Mouse (Mus musculus): ENCODE results near the gene Pdzk1. TPM values are rescaled to one million over a fixed set of nuclear protein-coding genes. Genes with fewer than 3 reads are reported as not detected.

Gene Pdzk1
- polyA plus RNA-seq, 1 experiment: not detected

DNA sequence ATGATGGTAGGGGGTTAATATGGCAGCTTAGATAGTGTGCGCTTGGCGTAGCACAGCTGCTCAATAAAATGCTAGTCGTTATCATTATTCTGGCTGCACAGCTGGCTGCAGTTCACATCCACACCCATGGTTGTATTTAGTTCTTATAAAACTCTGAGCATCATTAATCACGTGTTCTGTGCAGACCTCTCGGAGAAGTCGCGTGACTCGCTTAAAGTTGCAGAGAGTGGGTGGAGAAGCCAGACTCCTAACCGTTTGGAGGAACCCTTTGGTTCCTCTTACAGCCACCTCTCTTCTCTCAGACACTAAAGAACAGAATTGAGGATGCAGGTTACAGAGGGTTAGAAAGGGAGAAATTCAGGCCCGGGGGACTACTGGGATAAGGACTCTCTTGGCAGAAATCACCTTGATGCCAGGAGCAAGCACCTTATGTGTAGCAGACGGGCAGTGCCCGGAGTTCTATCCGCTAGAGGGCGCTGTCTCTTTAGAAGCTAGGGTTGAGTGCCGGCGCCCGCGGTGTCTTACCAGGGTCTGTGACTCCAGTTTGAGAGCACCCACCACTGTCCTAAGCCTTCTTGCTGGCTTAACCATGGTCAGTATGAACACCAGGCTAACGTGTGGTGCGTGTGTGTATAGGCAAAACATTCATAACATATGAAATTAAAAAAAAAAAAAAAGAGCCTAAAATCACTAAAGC is 16.5 kb upstream of the Pdzk1 start:
- Histone ChIP-seq H3K4me3 (ENCODE audit: insufficient read depth, low read depth, low read length) (no peak overlapping the region), H3K4me1 (ENCODE audit: control insufficient read depth, insufficient read depth, low read length) (peaks cover 4% of the 10 kb centered on the region), H3K27ac (ENCODE audit: insufficient read depth, low read depth, low read length) (no peak overlapping the region)
- TF ChIP-seq POLR2A (IDR thresholded peaks at IDR 0.05; ENCODE audit: insufficient read depth, low read depth, low read length): no peak
- TF ChIP-seq CTCF (IDR thresholded peaks at IDR 0.05; ENCODE audit: insufficient read depth, low read depth, low read length): peak; percentile 70
- WGBS: 28% methylated on average over 20 of the region's 20 CpGs

DNA sequence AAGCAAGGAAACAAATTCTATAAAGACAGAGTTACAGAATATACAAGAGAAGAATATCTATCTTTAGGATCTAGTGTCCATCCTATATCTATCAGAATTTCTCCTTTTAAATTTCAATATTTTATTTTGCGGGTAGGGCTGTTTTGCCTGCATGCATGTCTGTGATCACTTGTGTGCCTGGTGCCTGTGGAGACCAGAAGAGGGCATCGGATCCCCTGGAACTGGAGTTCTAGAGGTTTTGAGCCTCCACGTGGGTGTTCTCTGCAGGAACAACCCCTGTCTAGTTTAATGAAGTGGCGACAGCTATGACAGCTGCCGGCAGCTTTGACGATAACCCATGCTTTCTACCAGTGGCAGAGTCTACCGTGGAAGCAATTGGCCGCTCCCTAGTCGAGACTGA is 16.0 kb upstream of the Pdzk1 start:
- Histone ChIP-seq H3K4me1 (ENCODE audit: control insufficient read depth, insufficient read depth, low read length) (peaks cover 4% of the 10 kb centered on the region), H3K4me3 (ENCODE audit: insufficient read depth, low read depth, low read length) (no peak overlapping the region), H3K27ac (ENCODE audit: insufficient read depth, low read depth, low read length) (no peak overlapping the region)
- WGBS: 33% methylated on average over 9 of the region's 9 CpGs
- TF ChIP-seq CTCF (IDR thresholded peaks at IDR 0.05; ENCODE audit: insufficient read depth, low read depth, low read length): no peak
- no peak for TF ChIP-seq POLR2A (IDR thresholded peaks at IDR 0.05; ENCODE audit: insufficient read depth, low read depth, low read length)

DNA sequence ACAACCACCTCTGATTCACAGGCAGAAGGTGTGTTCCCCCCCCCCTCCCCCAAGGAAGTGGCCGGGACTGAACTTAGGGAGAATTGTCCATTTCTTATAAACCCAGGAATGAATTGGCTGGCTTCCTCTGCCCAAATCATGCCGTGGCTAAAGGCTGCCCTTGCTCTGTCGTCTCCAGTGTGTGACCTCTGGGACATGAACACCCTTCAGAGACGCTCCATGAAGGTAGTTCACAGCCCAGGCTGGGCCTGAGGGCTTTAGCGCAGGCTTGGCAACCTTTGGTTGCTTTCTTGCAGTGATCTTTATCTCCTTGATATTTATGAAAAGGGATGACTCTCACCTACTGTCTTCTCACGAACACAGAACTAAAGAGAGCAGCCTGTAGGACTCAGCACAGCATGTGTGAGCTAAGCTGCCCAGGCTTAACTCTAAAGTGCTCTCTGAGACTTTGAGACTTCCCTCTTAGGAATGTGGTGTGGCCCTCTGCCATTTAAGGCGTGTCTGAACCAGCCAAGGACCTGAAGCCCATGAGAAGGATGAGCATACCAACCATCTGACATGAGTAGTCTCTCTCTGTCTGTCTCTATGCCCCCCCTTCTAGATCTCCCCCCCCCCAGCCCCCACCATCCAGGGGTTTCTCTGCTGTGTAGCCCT is 15.4 kb upstream of the Pdzk1 start:
- peaks cover 4% of the 10 kb centered on the region for H3K4me1 ChIP-seq (ENCODE audit: control insufficient read depth, insufficient read depth, low read length)
- H3K27ac ChIP-seq (ENCODE audit: insufficient read depth, low read depth, low read length): no peak overlapping the region
- H3K4me3 ChIP-seq (ENCODE audit: insufficient read depth, low read depth, low read length): no peak overlapping the region
- TF ChIP-seq POLR2A (IDR thresholded peaks at IDR 0.05; ENCODE audit: insufficient read depth, low read depth, low read length): no peak
- TF ChIP-seq CTCF (IDR thresholded peaks at IDR 0.05; ENCODE audit: insufficient read depth, low read depth, low read length): no peak
- 68% methylated on average over 7 of the region's 7 CpGs for WGBS

DNA sequence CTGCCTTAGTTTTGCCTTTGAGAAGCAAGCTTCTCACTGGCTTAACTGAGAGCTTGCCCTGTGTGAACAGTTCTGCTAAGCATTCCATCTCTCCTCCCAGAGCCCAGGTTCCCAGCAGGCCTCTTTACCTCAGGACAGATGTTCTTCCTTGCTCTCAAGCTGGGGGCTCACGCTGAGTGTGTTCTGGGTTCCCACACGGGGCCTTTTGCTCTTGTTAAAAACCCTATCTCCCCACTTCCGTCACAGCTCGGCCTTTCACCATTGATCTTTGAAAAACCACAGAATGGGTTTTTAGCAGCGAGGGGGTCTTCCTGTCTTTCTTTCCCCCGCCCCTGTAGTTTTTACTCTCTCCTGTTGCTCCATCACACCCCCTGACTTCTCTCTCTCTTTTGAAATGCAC is 14.7 kb upstream of the Pdzk1 start:
- Histone ChIP-seq H3K27ac (ENCODE audit: insufficient read depth, low read depth, low read length) (no peak overlapping the region), H3K4me1 (ENCODE audit: control insufficient read depth, insufficient read depth, low read length) (peaks cover 4% of the 10 kb centered on the region), H3K4me3 (ENCODE audit: insufficient read depth, low read depth, low read length) (no peak overlapping the region)
- WGBS: 85% methylated on average over 6 of the region's 6 CpGs
- TF ChIP-seq CTCF (IDR thresholded peaks at IDR 0.05; ENCODE audit: insufficient read depth, low read depth, low read length) (no peak), POLR2A (IDR thresholded peaks at IDR 0.05; ENCODE audit: insufficient read depth, low read depth, low read length) (no peak)

DNA sequence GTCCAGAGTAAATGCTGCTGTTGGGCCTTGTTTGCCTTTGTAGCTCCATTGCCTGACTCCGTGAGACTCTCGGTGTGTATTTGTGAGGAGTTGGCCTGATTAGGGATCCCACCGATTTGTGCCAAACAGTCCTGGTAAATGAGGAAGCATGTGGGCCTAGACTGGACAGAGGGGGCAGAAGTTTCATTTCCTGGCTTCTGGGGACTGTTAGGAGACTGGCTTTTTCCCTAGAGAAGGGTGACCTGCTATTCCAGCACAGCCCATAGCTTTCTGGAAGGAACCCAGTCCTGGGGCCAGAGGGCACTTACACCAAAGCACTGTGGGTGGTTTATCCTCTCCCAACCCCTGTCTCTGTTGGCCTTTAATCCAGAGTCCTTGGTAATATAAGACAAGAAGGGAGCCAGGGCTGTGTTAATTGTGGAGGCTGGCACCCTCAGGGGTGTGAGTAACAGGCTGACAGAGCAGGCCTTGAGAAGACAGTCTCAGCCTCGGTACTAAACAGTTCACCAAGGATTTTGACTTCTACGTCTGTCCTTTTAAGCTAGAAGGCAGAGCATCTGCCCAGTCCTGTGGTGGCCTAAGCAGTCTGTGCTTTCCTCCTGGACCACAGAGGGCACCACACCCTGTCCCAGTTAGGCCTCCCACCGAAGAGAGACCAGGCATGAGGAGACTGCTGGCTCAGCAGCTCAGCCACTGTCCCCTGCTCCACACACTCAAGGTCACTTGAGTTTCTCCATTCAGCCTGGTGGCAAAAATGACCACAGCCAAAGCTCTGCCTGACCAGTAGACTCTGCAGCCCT is 8.8 kb upstream of the Pdzk1 start:
- H3K4me3 ChIP-seq (ENCODE audit: insufficient read depth, low read depth, low read length): no peak overlapping the region
- 76% methylated on average over 6 of the region's 6 CpGs for WGBS
- H3K27ac ChIP-seq (ENCODE audit: insufficient read depth, low read depth, low read length): no peak overlapping the region
- no peak for TF ChIP-seq CTCF (IDR thresholded peaks at IDR 0.05; ENCODE audit: insufficient read depth, low read depth, low read length)
- H3K4me1 ChIP-seq (ENCODE audit: control insufficient read depth, insufficient read depth, low read length): no peaks in the 10 kb centered on the region

DNA sequence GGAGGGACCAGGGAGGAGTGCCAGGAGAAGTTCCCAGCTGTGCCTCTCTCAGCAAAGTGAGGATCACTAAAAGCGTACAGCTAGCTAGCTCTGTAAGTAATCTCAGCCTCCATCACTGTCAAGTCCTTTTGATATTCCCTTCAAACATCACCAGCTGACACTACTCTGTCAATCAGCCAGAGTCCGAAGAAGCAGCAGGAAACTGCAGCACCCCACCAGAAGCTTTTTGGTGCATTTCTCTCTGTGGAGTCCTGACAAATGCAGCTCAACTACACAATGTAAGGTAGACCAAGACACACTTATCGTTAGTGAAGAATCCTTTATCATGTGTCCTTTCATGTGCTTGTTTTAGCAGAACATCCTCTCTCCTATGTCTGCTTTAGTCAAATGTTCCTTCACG is 7.5 kb upstream of the Pdzk1 start:
- no peak for TF ChIP-seq POLR2A (IDR thresholded peaks at IDR 0.05; ENCODE audit: insufficient read depth, low read depth, low read length)
- no peak for TF ChIP-seq CTCF (IDR thresholded peaks at IDR 0.05; ENCODE audit: insufficient read depth, low read depth, low read length)
- H3K4me3 ChIP-seq (ENCODE audit: insufficient read depth, low read depth, low read length): no peak overlapping the region
- WGBS: 92% methylated on average over 4 of the region's 4 CpGs
- no peak overlapping the region for H3K27ac ChIP-seq (ENCODE audit: insufficient read depth, low read depth, low read length)
- no peaks in the 10 kb centered on the region for H3K4me1 ChIP-seq (ENCODE audit: control insufficient read depth, insufficient read depth, low read length)

DNA sequence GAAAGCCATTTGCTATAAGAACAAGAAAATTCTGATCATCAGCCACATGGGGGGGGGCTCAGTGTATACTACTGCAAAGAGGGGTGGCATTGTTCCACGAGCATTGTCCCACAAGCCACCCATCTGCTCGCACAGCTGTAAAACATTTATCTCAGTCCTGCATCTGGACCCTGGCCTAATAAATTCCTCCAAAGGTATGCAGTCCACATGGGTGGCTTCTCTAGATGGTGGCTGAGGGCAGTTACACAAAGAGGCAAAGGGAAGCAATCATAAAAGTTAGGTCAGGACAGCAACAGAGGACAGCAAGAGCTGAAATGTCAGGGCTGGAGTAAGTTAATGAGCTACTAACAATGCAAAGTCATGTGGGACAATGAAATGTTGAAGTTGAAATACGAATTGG is 5.4 kb upstream of the Pdzk1 start:
- no peak overlapping the region for H3K4me3 ChIP-seq (ENCODE audit: insufficient read depth, low read depth, low read length)
- no peak for TF ChIP-seq CTCF (IDR thresholded peaks at IDR 0.05; ENCODE audit: insufficient read depth, low read depth, low read length)
- TF ChIP-seq POLR2A (IDR thresholded peaks at IDR 0.05; ENCODE audit: insufficient read depth, low read depth, low read length): no peak
- H3K4me1 ChIP-seq (ENCODE audit: control insufficient read depth, insufficient read depth, low read length): no peaks in the 10 kb centered on the region
- WGBS: 78% methylated on average over 3 of the region's 3 CpGs
- no peak overlapping the region for H3K27ac ChIP-seq (ENCODE audit: insufficient read depth, low read depth, low read length)

DNA sequence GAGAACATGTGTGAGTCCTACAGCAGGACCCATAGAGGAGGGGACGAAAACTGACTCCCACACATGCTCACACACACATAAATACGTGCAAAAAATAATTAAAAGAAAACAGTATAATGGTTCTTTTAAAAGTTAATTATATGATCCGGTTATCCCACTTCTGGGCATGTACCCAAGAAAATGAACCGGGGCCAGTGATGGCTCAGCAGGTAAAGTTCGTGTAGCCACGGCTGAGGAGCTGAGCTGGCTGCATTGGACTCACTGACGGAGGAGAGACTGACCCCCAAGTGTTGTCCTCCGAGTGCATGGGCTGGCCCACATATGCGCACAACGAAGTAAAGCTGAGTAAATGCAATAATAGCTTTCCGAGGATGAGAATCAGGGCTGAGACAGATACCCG is 4.5 kb upstream of the Pdzk1 start:
- TF ChIP-seq POLR2A (IDR thresholded peaks at IDR 0.05; ENCODE audit: insufficient read depth, low read depth, low read length): no peak
- no peak for TF ChIP-seq CTCF (IDR thresholded peaks at IDR 0.05; ENCODE audit: insufficient read depth, low read depth, low read length)
- H3K4me1 ChIP-seq (ENCODE audit: control insufficient read depth, insufficient read depth, low read length): no peaks in the 10 kb centered on the region
- H3K4me3 ChIP-seq (ENCODE audit: insufficient read depth, low read depth, low read length): no peak overlapping the region
- WGBS: 48% methylated on average over 12 of the region's 12 CpGs
- H3K27ac ChIP-seq (ENCODE audit: insufficient read depth, low read depth, low read length): no peak overlapping the region

DNA sequence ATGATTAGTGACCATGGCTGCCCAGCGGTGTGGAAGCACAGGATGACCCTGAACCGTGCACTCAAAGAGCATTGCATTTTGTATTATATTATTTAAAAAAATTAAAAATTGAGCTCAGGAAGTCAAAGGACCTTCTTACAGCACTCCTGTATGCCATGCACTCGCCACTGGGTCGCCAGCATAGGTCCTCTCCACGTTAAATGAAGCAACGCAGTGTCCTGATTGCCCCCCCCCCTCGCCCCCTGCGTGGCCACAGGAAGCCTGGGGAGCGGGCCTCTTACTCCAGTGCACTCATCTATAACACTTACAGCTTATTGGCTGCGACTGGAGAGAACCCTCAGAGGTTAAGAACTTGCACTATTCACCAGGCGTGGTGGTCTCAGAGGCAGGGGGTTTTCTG is 3.8 kb upstream of the Pdzk1 start:
- 51% methylated on average over 11 of the region's 11 CpGs for WGBS
- Histone ChIP-seq H3K27ac (ENCODE audit: insufficient read depth, low read depth, low read length) (no peak overlapping the region), H3K4me3 (ENCODE audit: insufficient read depth, low read depth, low read length) (no peak overlapping the region), H3K4me1 (ENCODE audit: control insufficient read depth, insufficient read depth, low read length) (no peaks in the 10 kb centered on the region)
- TF ChIP-seq CTCF (IDR thresholded peaks at IDR 0.05; ENCODE audit: insufficient read depth, low read depth, low read length): no peak
- no peak for TF ChIP-seq POLR2A (IDR thresholded peaks at IDR 0.05; ENCODE audit: insufficient read depth, low read depth, low read length)
